Mouse (Mus musculus) brain, embryonic 18.5 days (tissue): ENCODE measurements around the gene Gja5.

Experiments used
- DNase-seq: peaks from one replicate; pipeline ENCODE4 v3.0.0-alpha.2; 2012; ENCODE audit warnings: low read depth, low spot score

Gja5 gene

GRCm38 (mm10) chr3:96936241-96936640 is 31.7 kb downstream of the Gja5 start:
- DNase-seq = peak; percentile 64

DNA sequence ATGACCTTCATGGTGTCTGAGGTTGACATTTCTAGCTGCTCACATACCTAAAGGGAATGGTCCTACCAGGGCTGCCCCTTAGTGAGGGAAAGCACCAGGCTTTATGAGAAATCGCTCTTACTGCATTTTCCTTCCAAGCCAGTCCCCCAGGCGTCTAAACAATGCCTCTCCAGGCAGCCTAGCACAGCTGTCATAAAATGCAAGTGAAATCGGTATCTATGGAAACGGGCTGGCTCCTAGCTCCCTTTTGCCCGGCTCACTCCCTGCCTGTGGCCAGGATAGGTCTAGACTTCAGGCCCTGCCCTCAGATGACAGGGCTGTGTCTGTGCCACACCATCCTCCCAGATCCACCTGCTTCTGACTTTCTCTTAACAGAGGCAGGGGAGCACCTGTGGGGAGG is 33.1 kb downstream of the Gja5 start:
- peak; percentile 37 for DNase-seq

DNA sequence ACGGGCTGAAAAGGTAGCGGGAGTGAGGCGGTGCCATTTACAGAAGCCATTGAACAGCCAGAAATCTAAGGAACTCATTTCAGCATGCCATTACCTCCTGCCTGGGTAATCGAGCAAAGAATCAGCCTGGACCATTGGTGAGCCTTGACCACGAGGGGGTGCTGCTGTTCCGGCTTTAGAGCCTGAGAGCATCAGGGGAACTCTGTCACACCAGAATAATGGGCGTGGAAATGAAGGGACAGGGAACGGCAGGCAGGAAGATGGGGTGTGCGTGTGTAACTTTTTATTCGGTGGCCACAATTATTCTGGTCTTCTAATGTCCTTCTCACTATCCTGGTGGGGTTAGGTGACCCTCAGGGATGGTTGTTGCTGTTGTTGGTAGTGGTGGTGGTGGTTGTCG is 34.2 kb downstream of the Gja5 start:
- peak; percentile 78 for DNase-seq

GRCm38 (mm10) chr3:96942706-96943105 is 38.2 kb downstream of the Gja5 start:
- DNase-seq = no peak

DNA sequence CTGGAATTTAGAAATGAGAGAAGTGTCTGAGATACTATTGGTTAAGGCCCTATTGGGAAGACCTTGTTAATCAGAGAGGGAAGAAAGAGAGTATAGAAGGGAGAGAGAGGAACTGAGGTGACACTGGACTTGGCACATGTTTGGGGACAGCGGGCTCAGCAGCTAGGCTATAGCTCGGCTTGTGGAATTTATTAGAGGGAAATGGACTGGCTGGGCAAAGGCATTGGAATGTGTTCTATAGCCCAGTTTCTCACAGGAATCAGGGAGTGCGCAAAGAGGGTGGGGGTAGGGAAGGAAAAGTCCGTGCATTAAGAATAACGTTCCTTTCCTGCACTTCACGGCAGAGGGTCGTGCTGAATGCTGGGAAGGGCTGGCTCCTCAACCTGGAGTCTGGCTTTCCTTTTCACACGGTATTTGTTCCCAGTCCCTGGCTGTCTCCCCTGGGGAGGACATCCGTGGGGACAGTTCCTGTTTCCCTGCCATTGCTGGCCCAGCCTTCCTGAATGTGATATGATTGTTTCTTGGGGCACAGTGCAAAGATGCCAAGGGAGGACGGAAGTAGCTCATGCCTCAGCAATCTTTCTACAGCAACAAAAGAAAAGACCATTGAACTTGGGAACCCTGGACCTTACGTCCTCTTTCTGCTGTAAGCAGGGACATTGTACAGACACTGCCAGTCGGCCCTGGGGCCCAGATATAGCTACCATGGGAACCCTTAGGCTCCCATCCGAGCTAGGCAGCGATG is 49.2 kb downstream of the Gja5 start:
- DNase-seq = no peak

- DNase-seq = no peak
These were observed 56.1 kb downstream of the Gja5 start for GRCm38 (mm10) chr3:96960597-96960996.

DNA sequence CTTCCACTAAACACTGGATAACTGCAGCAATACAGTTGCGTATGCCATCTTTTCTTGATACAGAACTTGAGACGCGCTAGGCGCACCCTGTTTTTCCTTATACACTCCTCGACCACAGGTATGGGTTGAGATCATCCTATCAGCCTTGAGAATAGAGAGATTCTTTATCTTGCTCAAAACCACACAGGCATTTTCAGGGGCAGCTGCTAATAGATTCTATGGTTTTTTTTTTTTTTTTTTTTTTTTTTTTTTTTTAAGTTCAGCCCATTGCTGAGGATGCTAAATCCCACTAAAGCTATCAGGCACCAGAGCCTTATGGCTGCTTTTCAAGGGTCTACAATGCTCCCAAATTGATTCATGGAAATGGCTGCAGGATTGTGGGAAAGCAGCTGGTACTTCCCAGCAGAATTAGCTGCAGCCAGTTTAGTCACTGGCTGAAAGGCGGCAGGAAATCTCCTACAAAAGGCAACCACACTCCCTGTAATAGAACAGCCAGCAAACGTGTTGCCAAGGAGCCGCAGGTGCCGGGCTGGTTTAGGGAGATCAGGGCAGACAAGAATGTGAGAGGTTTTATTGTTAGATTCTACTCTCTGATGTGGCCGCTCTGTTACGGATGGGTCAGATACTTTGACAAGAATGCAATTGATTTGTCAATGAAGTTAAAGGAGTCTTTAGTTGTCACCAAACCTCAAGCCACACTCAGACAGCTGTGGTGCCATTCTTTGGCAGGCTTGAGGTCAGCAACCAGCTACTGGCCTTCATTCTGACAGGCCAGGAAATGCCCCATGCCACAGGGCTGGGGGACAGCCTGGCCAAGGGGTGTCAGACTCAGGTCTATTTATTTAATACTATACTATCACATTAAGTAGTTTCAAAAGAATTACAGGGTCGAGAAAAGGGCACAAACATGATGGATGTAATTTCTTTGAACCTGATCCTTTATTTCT is 58.9 kb downstream of the Gja5 start:
- DNase-seq = no peak

GRCm38 (mm10) chr3:96970986-96971385 is 66.5 kb downstream of the Gja5 start:
- DNase-seq = no peak

DNA sequence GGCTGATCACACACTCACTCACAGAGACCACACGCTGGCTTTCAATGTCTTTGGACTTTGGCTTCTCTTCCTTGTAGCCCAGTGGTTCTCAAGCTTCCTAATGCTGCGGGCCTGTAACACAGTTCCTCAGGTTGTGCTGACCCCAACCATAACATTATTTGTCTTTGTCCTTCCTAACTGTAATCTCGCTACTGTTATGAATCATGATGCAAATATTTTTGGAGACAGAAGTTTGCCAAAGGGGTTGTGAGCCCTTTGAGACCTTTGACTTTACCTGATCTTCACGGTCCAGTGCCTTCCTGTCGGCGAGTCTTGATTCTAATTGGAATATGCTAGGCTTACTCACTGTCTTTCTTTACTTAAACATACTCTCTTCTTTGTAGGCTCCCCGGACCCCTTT is 70.0 kb downstream of the Gja5 start:
- DNase-seq = no peak

DNA sequence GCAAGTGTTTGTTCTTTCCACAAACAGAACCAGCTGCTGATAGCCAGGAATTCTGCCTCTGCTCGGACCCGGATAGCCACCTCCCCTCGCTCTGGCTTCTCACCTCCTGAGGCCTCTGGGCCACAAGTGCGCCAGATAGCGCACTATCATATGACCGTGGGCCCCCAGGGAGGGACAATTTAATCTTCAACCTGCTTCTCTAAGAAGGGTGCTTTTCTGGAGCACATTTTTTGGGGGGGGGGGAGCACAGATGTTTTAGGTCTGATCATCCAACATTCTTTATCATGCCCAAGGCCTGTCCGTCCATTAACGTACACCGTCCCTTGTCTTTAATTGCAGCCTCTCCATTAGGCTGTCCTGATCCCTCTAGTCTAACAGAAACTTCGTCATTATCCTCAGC is 71.1 kb downstream of the Gja5 start:
- no peak for DNase-seq

DNA sequence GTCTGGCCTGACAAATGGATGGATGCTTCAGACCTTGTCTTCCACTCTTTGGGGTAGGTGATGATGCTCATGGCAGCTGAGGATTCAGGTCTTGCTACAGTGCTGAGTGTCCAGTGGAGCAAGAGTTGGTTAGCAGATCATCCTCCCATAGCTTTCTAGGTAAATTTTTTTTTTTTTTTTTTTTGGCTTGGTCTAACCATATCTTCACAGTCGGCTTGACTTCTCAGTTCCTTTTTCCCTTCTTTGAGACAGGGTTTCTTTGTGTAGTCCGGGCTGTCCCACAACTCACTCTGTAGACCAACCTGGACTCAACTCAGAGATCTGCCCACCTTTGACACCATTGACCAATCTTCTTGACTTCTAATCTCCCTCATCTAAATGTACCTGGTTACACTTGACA is 73.0 kb downstream of the Gja5 start:
- DNase-seq = no peak

- DNase-seq = no peak
These were observed 74.0 kb downstream of the Gja5 start for GRCm38 (mm10) chr3:96978469-96978868.

- no peak for DNase-seq
These were observed 74.5 kb downstream of the Gja5 start for GRCm38 (mm10) chr3:96979020-96979419.

DNA sequence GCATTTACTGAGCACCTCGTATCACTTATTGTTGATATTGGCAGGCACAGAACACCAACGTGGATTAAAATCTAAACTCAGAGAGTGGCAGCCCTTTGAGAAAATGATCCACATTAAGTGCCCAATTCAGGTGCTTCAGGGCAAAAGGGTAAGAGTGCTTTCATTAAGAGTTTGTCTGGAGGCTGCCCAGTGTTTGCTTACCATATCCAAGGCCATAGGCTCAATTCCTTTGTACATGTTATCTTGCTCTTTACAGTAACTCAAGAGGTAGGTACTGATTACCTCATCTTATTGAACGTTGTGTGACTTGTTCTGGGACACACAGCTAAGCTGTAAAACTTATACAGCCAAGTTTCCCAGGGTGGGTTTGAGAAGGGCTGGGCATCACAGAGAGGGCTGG is 77.3 kb downstream of the Gja5 start:
- DNase-seq = no peak

GRCm38 (mm10) chr3:96982666-96983065 is 78.2 kb downstream of the Gja5 start:
- DNase-seq = no peak

DNA sequence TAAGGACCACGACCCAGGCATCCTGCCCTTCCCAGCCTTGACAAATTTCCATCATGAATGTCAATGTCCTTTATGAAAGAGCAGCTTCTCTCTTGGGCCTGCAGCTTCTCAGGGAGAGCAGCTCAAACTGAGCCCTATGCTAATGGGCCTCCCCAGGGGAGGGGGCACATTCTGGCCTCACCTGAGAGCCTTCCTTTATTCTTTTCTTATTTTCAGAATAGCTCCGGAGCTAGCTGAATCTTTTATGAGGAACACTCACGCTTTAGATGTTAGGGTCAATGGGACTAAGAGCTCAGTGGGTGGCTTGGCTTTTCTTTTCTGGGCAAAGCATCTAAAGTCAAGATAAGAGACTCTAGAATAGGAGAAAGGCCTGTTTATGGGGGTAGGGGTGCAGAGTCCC is 88.0 kb downstream of the Gja5 start:
- no peak for DNase-seq

- no peak for DNase-seq
These were observed 93.3 kb downstream of the Gja5 start for GRCm38 (mm10) chr3:96997770-96998169.

GRCm38 (mm10) chr3:97003111-97003510 is 98.6 kb downstream of the Gja5 start:
- no peak for DNase-seq

DNA sequence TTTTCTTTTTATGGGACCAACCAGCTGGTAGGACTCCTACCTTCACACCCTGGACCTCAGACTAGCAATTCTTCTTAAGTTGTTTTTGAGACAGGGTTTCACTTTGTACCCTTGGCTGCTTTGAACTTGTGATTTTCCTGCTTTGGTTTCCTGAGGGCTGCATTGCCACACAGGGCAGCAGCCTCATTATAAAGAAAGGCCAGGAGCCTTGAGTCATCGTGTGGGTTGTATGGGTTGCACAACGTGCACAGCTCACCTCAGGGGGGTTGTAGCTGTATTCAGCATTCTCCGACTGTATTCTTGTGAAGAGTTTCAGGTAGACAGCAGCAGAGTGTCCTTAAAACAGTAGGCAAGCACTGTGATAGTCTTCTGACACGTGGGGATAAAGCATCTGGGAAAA is 100.0 kb downstream of the Gja5 start:
- no peak for DNase-seq

GRCm38 (mm10) chr3:97007010-97007448 is 102.5 kb downstream of the Gja5 start:
- DNase-seq = no peak

- DNase-seq = no peak
These were observed 120.7 kb downstream of the Gja5 start for GRCm38 (mm10) chr3:97025226-97025625.

- DNase-seq = no peak
These were observed 127.6 kb downstream of the Gja5 start for GRCm38 (mm10) chr3:97032053-97032496.

DNA sequence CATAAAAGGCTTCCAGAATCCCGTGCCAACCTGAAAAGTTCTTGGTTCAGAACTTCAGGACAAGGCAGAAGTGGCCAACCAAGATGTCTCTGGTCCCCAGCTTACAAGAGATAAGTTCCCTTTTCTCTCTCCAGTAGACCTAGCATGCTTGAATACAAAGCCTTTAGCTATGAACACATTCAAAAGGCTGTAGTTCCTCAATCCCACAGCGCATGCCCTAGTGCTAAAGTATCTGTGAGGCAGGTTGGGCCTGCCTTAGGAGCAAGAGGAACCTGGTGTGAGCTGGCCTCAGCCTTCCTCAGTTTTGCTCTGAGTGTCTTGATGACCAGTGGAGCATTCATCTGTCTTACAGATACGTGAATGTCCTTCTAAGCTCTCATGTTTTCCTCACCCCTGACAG is 131.1 kb downstream of the Gja5 start:
- no peak for DNase-seq
